Mouse (Mus musculus): ENCODE data around the gene Rbfox3.

The Rbfox3 gene

DNA sequence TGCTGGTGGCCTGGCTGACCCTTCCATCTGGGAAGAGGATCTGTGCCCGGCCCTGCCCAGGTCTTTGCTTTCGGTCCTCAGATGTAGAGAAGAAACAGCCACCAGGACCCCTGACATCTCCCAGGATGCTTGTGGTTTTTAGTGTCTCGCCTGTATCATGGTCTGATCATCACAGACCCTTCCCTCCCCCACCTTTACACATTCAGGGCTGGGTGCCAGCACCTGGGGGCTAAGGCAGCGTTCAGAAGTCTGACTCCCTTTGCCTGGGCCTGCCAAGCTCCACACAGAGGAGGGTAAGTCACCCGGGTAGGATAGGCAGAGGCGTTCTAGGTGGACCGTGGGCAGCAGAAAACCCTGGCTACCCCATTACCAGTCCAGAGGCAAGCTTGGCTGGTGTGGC lies 403.1 kb downstream of the Rbfox3 start:
- no peak for DNase-seq (ENCODE audit: low spot score in 2 of 2)

DNA sequence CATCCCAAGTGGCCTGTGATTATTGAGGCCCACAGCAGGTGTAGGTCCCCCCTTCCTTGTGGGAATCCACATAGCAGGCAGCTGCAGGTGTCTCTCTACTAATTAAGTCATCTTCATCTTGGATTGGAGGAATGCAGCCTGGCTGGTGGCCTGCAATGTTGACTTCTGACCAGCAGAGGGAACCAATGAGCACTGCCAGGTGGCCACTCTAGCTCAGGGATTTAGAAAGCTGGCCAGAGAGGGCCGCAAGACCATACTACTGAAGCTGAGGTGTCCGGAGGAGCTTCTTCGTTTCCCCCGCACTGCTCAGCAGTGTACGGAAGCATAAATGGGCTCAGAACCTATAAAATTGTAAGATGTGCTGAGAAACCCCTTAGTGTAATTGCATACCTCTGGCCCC lies 403.5 kb downstream of the Rbfox3 start:
- peak in 1 of 2 experiments; percentile 72 for DNase-seq (ENCODE audit: low spot score in 2 of 2)

DNA sequence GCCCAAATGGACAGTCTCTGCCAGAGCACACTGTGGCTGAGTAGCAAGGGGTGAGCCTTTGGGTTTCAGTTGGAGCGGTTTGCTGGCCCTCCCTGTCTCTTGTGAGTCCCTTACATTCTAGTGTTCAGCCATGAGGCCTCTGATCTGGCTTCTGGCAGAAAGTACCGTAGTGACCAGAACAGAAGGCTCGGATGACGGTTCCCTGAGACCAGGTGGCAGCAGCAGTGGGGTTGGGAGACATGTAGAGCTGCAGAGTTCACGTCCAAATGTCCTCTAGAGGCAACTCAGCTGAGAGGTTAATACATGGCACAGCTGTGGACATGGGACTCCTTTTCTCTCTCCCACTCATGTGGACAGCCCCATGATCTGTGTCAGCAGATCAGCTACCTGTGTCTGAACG lies 404.3 kb downstream of the Rbfox3 start:
- DNase-seq (ENCODE audit: low spot score in 2 of 2), result no peak

DNA sequence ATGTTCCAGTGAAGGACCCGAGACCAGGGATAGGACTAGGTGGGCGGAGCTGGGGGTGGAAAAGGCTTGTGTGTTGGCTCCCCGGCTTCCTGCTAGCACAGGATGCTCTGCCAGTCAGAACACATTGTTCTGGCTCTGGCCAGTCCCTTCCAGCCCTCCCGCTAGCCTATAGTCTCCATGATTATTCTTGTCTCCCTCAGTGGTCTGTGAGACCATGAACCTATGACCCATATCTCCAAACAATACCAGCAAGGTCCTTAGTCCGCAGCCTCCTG lies 407.3 kb downstream of the Rbfox3 start:
- no peak for DNase-seq (ENCODE audit: low spot score in 2 of 2)

DNA sequence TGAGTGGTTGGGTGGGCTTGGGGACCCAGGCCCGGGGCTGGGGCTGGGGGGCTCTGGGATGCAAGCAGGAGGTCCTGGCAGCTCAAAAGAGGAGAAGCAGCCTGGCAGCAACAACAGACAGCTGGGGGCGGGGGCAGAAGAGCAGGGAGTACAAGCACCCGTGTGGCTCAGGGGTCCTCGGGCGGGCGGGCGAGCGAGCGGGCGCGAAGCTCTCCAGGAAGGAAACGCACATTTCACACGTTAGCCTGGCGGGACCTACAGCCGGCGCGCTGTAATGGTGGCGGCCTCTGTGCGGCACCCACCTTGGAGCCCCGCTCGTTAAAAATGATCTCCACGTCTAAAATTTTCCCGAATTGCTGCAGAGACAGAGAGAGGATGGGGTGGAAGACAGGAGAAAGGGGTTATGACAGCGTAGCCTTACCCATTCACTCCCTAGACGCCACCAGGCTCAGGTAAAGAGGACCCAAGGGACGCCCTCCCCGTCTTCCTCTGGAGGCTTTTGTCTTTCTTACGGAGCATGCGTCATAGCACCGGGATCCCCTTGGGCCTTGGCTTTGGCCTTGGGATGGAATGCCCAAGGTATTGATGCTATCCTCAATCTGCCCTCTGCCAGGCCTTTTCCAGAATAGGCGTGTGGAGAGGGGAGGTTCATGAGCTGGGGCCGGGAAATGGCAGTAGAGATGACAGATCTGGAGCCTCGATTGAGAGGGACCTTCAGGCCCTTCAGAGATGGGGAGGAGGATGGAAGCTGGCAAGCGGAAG lies 407.8 kb downstream of the Rbfox3 start:
- DNase-seq (ENCODE audit: low spot score in 2 of 2), result no peak

DNA sequence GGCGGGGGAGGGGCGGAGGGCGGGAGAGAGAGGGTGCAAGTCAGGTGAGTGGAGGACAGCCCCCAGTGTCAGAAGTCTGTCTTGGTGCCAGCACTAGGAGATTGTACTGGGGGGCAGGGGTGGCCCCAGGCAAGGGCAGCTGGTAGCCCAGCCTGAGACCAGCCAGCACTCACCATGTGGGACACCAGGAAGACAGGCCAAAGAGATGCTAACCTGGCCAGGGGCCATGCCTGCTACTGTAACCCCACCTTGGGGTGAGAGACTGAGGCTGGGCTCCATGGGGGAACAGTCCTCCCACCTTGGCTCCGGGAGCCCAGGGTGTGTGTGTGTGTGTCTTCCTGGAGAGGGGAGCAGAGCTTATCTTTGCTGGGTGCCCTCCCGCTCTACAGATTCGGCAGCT lies 408.4 kb downstream of the Rbfox3 start:
- no peak for DNase-seq (ENCODE audit: low spot score in 2 of 2)

DNA sequence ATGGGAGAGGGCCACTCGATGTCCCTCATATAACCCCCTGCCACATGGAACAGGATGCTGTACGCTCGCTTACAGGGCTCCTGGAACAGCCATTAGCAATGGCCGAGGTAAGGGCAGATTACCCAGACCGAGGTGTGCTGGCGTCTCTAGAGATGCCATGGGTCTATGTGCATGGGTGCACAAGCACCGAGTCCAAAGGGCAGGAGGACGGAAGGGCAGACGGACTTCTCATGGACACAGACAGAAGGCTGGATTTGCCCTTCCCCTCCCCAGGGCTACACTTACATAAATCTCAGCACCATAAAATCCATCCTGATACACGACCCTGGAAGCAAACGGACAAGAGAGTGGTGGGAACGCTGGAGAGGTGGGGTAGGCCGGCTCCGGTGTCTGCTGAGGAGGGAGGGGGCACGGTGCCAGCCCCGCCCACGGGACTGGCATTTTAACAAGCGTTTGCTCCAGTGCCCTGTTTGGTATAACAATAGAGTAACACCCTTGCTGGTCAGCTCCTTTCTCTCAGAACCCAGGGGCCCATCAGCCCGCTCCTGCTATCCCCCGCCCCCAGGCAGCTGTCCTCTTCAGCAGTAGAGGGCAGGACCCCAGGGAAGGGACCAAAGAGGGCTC lies 415.2 kb downstream of the Rbfox3 start:
- no peak for DNase-seq (ENCODE audit: low spot score in 2 of 2)

DNA sequence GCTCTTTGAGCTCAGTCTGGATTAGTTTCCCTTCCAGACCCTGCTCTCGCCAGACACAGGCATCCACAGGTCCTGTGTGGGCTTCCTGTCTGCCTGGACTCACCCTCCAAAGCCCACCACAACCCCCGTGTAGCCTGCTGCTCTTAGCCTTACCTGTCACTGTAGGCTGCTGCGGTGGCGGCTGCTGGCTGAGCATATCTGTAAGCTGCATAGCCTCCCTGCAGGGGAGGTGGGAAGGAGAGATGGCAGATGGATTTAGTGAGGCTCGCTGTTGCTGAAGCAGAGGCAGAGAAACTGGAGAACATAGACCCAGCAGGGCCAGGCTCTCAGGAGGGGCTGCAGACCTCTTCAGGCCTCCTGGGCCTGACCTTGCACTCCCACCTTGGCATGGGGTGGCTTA lies 416.3 kb downstream of the Rbfox3 start:
- no peak for DNase-seq (ENCODE audit: low spot score in 2 of 2)

DNA sequence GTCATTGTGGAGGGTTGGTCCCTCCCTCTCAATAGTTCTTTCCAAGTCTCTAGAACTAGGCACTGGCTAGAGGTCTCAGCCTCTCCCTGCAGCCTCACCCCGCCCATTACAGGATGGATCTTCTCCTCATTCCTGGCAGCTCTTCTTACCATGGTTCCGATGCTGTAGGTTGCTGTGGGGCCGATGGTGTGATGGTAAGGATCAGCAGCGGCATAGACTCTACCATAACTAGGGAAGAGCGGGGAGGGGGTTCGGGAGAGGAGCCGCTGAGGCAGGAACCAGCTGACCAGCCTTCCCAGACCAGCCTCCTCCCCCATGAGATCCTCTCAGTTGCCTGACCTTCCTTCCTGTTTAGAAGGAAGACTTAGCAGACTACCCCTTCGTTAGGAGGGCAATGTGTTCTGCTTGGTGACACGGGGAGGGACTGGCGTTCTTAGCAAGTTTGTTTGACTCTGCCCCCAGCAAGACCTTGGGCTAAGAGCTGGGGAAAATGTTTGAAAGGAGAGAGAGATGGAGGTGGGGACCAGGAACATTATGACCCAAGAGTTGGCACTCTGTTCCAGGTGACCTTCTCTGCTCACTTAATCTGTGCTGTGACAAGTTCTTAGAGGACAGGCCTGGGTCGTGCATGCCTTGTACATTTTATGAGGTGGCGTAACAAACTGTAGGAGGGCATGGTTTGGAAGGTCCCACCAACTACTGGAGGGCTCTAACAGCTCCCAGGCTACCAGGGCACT lies 417.2 kb downstream of the Rbfox3 start:
- no peak for DNase-seq (ENCODE audit: low spot score in 2 of 2)

DNA sequence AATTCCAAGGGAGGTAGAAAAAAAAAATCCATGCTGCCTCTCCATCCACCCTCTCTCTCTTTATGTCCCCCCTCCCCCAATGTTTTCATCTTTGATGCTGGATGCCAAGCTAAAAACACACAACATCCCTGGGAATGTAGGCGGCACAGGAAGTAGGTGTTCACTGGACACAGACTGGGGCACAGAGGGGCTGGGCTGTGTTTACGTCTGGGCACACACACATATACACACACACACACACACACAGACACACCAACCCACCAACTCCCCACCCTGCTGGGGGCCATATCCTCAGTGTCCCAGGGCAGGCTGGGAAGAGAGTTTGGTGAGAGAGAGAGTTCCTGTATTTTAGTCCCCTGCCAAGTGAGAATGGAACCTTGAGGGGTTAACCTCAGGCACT lies 417.9 kb downstream of the Rbfox3 start:
- no peak for DNase-seq (ENCODE audit: low spot score in 2 of 2)

DNA sequence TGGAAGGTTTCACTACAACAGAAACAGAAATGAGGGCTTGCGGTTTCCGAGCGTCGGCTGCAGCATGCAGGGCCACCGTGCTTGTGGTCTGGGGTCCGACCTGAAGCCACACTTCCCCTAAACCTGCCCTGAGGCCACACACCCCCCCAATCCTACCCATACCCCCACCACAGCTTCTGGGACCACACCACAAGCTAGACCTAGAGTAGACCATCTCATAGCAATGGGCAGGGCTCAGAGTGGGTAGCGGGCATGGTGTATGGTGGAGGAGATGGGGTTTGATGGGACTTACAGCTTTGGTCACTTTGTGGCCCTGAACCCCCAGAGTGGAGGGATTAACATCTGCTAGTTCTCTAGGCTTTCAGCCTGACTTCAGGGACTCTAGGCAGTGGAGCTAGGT lies 420.2 kb downstream of the Rbfox3 start:
- no peak for DNase-seq (ENCODE audit: low spot score in 2 of 2)

DNA sequence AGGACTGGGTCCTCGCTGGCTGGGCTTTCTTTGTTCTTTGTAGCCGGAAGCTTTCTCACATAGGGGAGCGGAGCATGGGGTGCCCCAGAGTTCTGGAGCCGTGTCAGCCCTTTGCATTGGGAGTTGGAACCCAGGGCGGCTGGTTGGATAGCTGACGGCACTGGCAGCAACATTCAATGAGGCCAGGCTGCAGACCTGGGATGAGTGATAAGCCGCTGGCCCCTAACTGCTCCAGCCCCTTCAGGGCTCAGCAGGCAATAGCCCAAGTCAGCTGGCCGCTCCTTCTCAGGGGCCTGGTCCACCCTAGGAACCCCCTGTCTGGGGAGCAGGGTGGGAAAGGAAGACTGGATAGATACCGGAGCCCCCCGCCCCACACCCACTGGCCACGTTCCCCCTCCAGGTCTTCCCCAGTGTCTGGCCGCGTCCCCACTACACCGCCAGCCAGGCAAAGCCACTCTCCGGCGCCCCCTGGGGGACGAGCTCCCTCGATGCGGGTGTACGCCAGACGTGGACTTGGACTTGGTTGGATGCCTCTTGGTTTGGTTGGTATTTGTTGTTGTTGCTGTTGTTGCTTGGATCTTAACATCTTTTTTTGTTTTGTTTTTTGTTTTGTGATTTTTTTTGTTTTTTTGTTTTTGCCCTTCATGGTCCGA lies 420.7 kb downstream of the Rbfox3 start:
- no peak for DNase-seq (ENCODE audit: low spot score in 2 of 2)

DNA sequence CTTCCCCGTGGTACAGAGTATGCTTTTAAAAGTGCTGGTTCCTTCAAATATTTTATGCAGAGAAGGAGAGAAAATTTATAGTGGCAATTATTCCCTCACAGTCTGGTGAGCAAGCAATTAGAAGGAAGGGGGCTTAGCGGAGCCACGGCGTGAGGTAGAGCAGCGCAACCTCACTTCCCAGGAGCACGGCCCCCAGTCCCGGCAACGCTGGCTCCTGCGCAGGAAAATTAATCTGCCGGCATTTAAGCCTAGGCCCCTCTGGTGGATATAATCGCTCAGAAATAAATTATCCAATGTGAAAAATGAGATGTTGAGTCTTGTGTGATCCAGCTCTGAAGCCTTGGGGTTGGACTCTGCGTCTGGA lies 422.5 kb downstream of the Rbfox3 start:
- no peak for DNase-seq (ENCODE audit: low spot score in 2 of 2)

DNA sequence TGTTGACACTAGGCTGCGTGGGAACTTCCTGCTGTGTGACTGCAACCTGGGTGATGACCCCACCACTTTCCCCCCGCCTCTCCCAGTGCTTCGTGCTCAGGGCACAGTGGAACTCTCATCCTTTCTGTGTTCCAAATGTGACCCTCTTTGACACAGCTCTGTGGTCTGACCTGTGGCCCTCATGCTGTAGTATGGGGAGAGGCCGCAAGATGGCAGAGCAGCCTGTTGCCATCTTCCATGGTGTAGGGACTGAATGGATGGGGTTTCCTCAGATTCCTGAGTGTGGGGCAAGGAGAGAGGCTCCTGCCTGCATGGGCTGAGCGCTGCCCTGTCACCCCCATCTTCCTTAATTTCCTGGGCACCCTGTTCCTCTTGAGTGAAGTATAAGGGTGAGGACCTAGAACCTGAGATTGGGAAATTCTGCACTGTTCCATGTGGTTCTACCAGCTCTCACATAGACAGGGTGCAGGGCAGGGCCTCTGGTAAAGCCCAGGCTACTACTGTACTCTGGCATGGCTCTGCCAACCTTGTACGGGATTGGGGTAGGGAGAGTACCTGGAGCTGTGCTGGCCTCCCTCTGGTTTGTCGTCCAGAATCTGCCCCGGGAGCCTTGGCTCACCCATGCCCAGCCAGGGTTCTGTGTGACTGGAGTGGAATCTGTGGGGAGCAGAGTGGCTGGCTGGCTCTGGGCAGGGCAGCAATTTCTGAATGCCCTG lies 423.0 kb downstream of the Rbfox3 start:
- DNase-seq (ENCODE audit: low spot score in 2 of 2), result no peak

DNA sequence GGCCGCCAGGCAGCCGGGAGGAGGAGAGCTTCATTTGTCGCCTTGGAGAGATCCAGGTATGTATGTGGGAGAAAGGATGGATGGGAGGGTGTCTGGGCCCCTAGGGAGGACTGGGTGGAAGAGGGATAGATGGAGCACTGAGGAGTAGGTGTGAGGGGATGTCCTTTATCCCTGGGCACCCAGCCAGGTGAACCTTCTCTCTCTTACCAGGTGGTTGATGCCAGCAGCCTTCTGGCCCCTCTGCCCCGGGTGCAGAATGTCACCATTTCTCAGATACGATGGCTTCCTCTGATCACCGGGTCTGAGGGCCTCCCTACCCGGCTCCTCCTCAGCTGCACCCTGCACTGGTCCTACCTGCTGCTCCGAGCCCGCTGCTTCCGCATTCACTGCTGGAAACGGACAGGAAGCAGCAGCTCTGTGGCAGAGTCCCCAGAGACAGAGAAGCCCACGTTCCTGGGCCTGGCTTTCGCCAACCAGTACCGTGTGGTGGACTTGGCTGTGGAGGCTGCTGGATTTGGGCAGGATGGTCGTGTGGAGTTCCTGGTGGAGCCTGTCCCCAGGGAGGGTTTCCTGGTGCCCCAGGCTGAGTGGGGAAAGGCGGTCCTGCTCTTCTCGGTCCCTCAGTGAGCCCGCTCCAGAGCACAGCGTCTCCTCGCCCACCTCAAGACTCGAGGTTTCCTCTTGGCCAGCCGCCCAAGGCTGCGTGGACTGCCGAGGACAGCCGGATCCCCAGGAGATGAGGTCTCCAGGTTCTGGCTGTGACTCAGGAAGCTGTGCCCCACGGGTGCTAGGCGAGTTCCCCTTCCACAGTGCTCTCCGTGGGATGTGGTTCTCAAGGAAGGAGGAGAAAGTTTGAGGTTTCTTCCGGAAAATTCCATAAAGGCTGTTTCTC lies 424.3 kb downstream of the Rbfox3 start:
- DNase-seq (ENCODE audit: low spot score in 2 of 2), result no peak

DNA sequence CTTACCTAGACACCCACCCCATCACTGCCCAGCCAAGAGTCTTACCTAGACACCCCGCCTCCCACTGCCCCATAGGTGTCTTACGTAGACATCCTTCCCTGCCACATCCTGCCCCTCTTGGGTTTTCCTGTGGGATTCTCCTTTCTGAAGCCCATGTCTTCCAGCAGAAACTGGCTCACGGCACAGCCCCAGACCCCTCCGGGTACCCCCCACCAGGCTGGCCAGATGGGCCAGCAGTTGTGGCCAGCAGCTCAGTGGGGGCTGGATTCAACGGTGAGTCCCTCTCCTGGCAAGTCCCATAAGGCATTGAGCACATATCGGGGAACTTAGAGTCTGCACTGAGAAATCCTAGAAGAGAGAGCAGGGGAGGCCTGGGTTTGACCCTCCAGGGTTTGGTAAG lies 425.1 kb downstream of the Rbfox3 start:
- no peak for DNase-seq (ENCODE audit: low spot score in 2 of 2)

DNA sequence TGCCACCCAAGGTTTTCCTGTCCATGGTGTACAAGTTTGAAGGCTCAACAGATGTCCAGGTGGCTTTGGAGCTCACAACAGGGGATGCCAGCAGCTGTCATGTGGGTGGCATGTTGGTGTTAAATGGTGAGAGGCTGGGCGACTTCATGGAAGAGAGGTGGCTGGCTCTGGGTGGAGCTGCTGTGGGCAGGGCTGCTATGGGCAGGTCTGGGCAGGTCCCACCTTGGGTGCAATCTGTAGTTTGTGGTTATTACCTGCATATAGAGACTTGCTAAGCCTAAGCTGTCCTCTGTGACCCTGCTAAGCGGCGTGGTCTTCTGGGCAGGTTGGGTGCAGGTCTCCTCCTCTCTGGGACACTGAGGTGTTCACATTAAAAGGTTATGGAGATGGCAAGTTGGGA lies 425.6 kb downstream of the Rbfox3 start:
- DNase-seq (ENCODE audit: low spot score in 2 of 2), result no peak

DNA sequence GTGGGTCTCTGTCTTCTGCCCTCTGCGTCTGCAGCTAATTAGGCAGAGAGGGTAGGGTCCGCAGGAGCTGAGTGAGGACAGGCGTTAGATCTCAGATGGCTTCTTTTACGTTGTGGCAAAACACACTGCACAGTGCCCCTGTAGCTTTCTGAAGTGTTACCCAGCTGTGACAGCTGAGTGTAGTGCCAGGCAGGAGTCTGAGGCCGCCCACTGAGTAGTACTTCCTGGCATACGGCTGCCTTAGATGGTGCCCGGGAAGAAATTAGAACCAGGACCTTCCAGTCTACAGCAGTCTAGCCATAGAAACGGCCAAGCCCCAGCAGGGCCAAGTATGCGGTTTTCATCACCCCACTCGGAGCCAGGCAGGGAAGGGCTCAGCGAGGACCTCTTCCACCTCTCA lies 426.1 kb downstream of the Rbfox3 start:
- no peak for DNase-seq (ENCODE audit: low spot score in 2 of 2)

DNA sequence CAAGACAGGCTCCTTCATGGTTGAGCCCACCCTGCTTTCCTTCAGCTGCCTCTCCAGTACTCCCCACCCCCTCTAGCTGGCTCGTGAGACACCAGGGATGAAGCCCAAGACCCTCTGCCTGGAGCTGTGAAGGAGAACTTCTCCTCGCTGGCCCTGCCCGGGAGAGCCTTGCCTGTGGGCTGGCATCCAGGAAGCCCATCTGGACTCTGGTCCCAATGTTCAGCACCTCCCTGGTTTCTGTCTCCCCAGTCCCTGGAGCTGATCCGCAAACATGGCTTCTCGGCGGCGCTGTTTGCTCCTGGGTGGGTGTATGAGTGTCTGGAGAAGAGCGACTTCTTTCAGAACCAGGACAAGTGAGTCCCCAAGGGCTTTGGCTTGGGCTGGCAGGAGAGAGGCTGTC lies 427.2 kb downstream of the Rbfox3 start:
- DNase-seq (ENCODE audit: low spot score in 2 of 2), result no peak

DNA sequence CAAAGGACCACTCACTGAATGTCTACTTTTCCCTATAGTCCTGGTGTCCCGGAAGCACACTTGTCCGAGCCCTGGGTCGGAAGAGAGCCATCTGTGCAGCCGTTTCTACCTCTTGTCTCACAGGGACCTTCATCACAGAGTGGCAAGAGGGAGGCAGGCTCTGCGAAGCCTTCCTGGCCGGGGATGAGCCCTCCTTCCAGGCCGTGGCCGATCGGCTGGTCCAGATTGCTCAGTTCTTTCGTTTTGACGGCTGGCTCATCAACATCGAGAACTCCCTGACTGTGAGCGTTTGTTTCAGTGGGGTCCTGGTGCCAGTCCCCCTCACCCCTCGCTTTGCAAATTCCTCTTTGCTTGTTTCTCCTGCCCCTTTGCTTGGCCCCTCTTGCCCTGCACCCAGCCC lies 429.6 kb downstream of the Rbfox3 start:
- no peak for DNase-seq (ENCODE audit: low spot score in 2 of 2)

DNA sequence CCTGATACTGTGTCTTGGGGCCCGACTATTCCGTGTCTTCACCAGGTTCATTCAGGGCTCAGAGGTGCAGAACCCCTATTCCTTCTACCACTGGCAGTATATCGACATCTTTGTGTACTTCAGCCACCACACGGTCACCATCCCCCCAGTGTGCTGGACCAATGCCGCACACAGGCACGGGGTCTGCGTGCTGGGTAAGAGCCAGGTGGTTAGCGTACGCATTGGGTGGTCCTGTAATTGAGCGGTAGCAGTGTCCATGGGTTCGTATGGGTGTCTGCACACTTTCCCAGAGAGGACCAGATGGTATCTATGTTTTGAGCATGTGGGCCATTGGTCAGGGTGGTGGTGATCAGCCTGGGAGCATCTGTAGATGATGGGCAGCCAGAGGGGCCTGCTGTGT lies 430.2 kb downstream of the Rbfox3 start:
- no peak for DNase-seq (ENCODE audit: low spot score in 2 of 2)
